Mouse (Mus musculus): Measurements from ENCODE around the gene Nav1.

GRCm38 (mm10) chr1:135492406-135492805 is 114.7 kb downstream of the Nav1 start:
- TF ChIP-seq POLR2A (IDR thresholded peaks at IDR 0.05; ENCODE audit: insufficient read length, low read depth), result no peak
- TF ChIP-seq POLR2AphosphoS2 (IDR thresholded peaks at IDR 0.05; ENCODE audit: insufficient read length, low read depth), result no peak
- TF ChIP-seq USF1 (IDR thresholded peaks at IDR 0.05; ENCODE audit: low read depth), result no peak
- TF ChIP-seq E2F4 (IDR thresholded peaks at IDR 0.05; ENCODE audit: insufficient read depth), result no peak
- no peak for TF ChIP-seq MYOG (IDR thresholded peaks at IDR 0.05; ENCODE audit: control insufficient read depth in 1 of 3, insufficient read depth in 1 of 3, insufficient read length in 2 of 3, low read depth in 2 of 3)
- TF ChIP-seq MAX (IDR thresholded peaks at IDR 0.05; ENCODE audit: low read depth), result no peak
- no peak for TF ChIP-seq TCF12 (IDR thresholded peaks at IDR 0.05; ENCODE audit: insufficient read depth, poor library complexity, severe bottlenecking)
